Mouse (Mus musculus): ENCODE results near the gene Dnah1.

GRCm38 (mm10) chr14:31226978-31227377 lies 96.7 kb downstream of the Dnah1 start:
- TF ChIP-seq POLR2AphosphoS5 (IDR thresholded peaks at IDR 0.05; ENCODE audit: borderline replicate concordance, low read depth, low read length) (no peak), CTCF (IDR thresholded peaks at IDR 0.05 in 2 of 3, conservative IDR thresholded peaks at IDR 0.05 in 1 of 3; ENCODE audit: control insufficient read depth in 1 of 3, insufficient read depth in 1 of 3, low read depth in 2 of 3, low read length in 3 of 3, poor library complexity in 1 of 3, severe bottlenecking in 1 of 3) (no peak), MAZ (IDR thresholded peaks at IDR 0.05; ENCODE audit: low read depth, low read length) (no peak), POLR2A (IDR thresholded peaks at IDR 0.05; ENCODE audit: control insufficient read depth in 1 of 2, insufficient read depth in 1 of 2, low read depth in 1 of 2, low read length in 2 of 2, poor library complexity in 1 of 2) (no peak), NELFE (IDR thresholded peaks at IDR 0.05; ENCODE audit: low read depth, low read length) (no peak), BHLHE40 (IDR thresholded peaks at IDR 0.05; ENCODE audit: borderline replicate concordance, low read depth, low read length) (no peak), GATA1 (IDR thresholded peaks at IDR 0.05; ENCODE audit: low read depth, low read length) (no peak), EP300 (IDR thresholded peaks at IDR 0.05; ENCODE audit: low read depth in 1 of 2, low read length in 2 of 2) (no peak), CHD2 (IDR thresholded peaks at IDR 0.05; ENCODE audit: low read length) (no peak), RAD21 (IDR thresholded peaks at IDR 0.05; ENCODE audit: low read depth, low read length) (no peak), ELF1 (IDR thresholded peaks at IDR 0.05; ENCODE audit: low read depth, low read length) (no peak), ZNF384 (IDR thresholded peaks at IDR 0.05; ENCODE audit: low read depth, low read length) (no peak)
